Mouse (Mus musculus) spleen, postnatal 0 days (tissue): ENCODE results near the gene Ccr1. TPM values are rescaled to one million over a fixed set of nuclear protein-coding genes. Genes with fewer than 3 reads are reported as not detected.

Source experiments
- polyA plus RNA-seq: library from polyadenylated mRNA; unstranded; fragments of >200 nt; fragmentation: Nextera tagmentation; extraction: Ambion mirVana; gene quantifications from 2 replicates; pipeline ENCODE4 v1.2.1, GENCODE M21; 2015

Gene Ccr1
- 14.5 and 18.3 TPM in 2 replicates for polyA plus RNA-seq

DNA sequence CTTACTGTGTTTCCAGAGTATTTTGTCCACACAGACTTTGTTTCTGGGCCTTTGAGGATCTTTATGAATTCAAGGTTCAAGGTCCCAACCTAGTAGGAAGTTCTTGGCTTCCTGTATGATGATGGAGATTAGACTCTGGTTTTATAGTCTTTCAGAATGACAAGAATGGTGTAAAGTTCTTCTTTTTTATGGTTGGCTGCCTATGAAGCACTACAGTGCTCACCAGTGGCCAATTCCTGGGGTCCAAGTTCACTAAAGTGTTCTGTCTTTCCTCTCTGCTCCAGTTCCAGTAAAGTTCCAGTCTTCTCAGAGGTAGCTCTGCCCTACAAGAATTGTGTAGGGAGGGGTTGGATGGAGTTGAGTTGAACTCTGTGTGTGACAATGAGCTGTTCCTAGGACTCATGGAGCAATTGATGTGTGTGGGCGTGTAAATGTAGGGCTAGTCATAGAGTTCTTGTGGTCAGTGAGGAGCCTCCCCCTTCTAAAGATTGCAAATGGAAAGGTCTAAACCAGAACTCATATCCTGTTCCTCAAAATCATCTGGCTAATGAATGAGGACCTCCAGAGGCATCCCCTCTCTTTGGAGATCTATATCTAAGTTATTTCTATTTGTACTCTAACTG, at the start of gene Ccr1:
TSS of gene Ccr1 (minus strand) at position 403 of the 623 bp plus-strand sequence.

DNA sequence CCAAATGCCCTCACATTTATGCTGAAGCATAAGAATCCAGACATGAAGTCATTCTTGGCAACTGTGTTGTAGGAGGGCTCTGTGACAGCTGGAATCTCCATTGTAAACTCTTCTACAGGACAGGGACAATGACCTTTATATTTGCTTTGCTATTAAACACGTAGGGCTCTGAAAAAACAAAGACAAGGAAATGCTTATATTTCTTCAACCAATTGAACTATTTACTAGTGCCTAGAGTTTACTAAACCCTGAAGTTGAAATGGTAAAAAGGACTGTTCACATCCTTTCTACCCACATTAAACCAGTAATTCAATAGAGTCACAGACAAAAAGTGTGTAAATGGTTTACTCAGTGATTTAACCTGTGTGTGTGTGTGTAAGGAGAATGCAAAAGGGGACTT, 9.8 kb upstream of the Ccr1 start, which contains the start of gene Ccr1l1:
TSS of gene Ccr1l1 (minus strand) at position 101 of the 400 bp plus-strand sequence.

Other genes starting within 250 kb of the Ccr1 start
- 0.99 and 2.0 TPM in 2 replicates for gene Cxcr6, start 162.2 kb downstream of the Ccr1 start, polyA plus RNA-seq
- gene Fyco1, start 116.8 kb downstream of the Ccr1 start, polyA plus RNA-seq, result 6.9 and 7.6 TPM in 2 replicates
- gene Xcr1, start 106.7 kb downstream of the Ccr1 start, polyA plus RNA-seq, result 0.12 and 0.16 TPM in 2 replicates
- gene Ccr1l1, start 9.7 kb upstream of the Ccr1 start, polyA plus RNA-seq, result not detected in 2 replicates
- 0.32 and 0.55 TPM in 2 replicates for gene Ccr3, start 53.3 kb upstream of the Ccr1 start, polyA plus RNA-seq
- 9.8 and 13.6 TPM in 2 replicates for gene Ccr2, start 133.3 kb upstream of the Ccr1 start, polyA plus RNA-seq
- gene Ccr5, start 152.9 kb upstream of the Ccr1 start, polyA plus RNA-seq, result 1.6 and 1.7 TPM in 2 replicates